Mouse (Mus musculus): ENCODE data around the gene Slc24a3.

The Slc24a3 gene

DNA sequence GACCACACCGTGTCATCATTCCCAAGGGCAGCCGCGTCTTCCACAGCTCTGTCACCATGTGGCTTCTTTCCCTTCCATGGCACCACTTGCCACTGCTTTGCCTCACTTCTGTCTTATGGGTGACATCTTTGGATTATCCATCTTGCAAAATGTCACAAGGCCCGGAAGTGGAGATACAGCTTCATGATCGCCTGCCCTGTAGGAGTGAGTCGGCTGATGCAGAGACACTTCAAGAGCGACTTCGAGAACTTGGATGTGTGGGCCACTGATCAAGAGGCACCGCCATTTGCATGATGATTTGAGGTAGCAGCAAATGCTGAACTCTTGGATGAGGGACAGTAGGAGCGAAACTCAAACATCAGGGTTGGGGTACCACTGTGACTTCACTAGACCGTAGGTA lies 46.0 kb downstream of the Slc24a3 start:
- in situ Hi-C loops (cut with MboI), result no loop called here

DNA sequence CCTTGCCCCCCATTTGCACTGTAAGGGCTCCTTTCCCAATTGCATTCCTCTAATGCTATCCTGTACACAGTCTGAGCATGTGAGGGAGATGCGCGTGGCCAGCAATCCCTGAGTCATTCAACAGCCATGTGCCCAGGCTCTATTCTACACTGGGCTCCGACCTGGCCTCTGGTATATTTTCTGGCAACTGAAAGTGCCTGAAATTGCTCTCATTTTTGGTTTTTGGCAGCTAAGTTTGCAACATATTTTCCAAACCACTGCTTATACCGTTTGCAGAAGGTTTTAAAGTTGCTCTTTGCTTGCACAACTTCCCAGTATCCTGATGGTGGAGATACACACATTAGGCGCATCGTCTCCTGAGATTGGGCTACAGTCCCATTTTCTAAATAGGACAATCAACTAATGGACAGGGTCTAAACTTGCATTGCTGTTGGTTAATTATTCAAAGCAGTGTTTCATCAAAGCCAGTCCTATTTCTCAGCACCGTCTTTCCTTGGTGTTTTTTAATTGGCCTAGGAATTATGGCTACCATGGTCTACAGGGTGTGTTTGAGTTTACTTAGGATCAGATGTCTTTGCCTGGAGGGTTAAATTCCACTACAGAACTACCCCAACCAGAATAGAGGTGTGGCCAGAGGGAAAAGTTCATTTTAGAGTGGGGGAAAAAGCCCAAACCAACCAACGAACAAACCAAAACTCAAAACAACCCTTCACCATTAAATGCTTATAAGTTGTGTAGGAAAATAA lies 46.7 kb downstream of the Slc24a3 start:
- in situ Hi-C loops (cut with MboI), result no loop called here

DNA sequence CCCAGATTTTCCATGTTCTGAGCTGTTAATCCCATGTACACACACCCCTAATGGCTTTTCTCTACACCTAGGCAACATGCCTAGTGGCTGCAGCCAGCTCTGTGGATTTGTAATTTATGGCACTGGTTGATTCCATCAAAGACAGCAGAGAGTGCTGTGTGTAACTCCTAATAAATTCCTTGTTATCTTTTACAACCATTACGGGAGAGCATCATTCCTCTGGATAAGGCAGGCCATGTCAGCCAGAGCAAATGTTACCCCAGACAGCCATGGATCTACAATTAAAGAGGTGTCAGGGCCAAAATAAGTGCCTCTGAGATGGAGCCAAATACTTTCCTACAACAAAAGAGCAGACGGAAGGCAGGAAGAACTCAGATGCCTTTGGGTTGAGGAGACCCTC lies 49.0 kb downstream of the Slc24a3 start:
- in situ Hi-C loops (cut with MboI), result no loop called here

DNA sequence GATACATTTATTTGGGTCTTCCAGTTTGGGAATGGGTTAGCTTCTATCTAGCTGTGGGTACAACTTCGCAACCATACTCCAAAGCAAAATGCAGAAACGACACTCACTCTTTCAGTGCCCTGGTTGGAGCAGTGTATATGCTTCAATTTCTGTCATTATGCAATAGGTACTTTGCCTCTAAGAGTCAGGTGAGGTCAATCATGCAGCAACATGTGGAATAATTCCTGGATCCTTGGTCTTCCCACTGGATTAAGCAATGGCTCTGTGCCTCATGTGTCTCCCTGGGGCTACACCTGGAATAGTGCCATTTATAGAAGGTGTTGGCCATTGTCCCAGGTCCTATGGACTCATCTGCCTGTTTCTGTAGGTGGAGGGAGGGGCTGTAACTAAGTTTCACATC lies 49.9 kb downstream of the Slc24a3 start:
- in situ Hi-C loops (cut with MboI), result no loop called here

DNA sequence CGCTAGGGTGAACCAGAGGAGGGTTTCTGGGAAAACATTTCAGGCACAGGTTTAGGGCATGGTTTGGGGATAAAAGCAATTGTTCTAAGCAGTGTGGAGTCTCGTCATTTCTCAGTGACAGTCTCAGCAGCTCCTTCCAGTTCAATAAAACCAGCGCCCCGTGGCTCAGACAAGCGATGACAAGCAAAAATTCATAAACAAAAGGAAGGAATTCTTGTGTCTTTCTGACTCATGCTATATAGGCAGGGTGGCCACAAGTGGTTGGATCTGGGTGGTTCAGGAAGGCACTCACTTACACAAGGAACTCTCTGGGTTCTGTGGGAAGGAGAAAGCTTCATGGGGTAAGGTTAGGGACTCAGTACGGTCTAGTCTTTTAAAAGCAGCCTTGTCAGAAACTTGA lies 51.7 kb downstream of the Slc24a3 start:
- in situ Hi-C loops (cut with MboI), result no loop called here

DNA sequence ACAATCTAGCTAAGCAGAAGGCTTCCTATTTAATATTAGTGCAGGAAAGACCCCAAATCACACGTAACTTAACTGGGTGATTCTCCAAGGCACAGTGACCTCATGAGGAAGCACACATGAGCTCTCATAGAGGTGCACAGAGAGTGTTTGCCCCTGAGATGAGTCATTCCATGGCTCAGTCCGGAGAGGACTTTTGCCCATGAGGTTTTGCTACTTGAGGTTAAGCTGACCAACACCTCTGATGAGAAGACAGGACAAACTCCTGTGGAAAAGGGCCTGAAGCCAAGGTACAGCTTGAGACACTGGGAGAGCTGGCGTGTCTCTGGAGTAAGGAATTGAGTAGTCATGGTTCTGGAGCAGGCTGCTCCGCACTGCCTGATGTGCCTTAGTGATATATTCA lies 56.1 kb downstream of the Slc24a3 start:
- in situ Hi-C loops (cut with MboI), result no loop called here

DNA sequence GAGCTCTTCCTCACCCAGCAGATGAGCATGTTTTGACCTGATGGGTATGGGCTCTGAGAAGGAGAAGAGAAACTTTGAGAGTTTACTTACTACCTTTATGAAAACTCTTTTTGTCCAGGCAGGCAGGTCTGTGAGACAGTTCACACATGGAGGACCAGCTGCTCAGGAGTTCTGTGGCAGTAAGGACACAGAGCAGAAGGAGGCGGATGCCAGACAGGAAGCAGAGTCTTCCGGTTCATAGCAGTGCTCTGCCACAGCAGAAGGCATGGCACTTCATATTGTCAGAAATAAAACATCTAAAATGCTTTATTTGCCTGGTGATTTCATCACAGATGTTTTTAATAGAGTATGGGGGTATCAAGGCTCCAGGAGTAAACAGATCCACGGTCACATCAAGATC lies 58.1 kb downstream of the Slc24a3 start:
- in situ Hi-C loops (cut with MboI), result no loop called here

DNA sequence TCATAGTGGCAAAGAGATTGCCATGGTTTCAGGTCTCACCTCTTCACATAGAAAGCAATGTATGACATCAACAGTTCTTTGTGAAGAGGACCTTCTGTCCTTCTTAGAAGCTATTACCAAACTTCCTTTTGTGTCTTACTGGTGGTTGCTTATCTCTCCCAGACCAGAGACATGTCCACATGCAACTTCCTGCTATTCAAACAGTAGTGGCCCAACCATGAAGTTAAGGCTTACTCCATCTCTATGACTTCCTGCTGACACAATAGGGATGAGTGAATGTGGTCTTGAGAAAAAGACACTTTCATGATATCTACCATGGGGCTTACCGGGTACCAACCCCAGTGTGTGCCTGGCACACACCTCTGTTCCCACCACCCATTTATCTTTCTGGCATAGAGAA lies 58.5 kb downstream of the Slc24a3 start:
- in situ Hi-C loops (cut with MboI), result no loop called here

DNA sequence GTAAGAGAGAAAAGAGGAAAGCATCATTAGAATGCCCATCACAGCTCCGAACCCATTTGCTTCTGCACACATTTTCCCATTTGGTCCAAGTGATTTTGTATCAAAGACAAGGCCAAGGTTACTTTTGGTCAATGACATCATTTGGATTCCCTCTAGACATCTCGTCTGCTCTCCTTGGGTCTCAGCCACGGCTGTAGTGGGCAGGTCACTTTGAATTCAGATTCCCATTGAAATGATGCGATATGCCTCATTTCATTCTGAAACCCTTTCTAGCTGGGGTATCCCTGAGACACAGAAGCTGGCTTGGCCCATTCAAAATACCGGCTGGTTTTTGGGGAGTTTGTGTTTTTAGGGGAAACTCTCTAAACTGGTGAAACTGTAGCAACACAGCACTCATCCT lies 59.8 kb downstream of the Slc24a3 start:
- in situ Hi-C loops (cut with MboI), result no loop called here

DNA sequence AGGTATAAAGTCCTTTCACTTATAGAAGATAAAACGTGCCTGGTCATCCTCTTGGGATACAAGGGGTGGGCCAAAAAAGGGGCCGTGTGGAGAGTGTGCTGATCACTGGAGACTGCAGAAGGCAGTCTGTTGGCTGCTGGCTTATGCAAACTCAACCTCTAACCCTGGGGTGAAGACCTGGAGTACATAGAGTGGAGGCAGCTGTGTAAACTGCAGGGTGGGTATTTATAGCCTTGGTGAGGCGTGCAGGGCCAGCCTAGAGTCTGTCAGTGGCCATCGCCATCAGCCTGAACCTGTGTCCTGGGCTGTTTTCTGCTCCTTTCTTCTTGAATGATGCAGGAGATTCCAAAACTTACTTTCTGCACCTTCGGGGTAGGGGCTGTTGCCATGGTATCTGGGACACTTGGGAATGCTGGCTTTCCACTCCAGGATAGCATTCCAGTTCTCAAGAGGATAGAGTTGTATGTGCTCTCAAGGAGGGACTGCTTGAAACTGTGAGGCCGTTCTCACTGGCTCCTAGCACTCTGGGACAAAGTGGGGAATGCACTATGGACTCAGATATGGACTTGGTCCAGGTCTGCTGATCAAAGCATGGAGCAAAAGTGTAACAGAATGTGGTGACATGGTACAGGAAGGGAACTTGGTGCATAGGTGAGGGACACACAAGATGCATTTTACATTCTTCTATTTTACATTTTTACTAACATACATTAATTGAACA lies 65.4 kb downstream of the Slc24a3 start:
- in situ Hi-C loops (cut with MboI), result no loop called here

DNA sequence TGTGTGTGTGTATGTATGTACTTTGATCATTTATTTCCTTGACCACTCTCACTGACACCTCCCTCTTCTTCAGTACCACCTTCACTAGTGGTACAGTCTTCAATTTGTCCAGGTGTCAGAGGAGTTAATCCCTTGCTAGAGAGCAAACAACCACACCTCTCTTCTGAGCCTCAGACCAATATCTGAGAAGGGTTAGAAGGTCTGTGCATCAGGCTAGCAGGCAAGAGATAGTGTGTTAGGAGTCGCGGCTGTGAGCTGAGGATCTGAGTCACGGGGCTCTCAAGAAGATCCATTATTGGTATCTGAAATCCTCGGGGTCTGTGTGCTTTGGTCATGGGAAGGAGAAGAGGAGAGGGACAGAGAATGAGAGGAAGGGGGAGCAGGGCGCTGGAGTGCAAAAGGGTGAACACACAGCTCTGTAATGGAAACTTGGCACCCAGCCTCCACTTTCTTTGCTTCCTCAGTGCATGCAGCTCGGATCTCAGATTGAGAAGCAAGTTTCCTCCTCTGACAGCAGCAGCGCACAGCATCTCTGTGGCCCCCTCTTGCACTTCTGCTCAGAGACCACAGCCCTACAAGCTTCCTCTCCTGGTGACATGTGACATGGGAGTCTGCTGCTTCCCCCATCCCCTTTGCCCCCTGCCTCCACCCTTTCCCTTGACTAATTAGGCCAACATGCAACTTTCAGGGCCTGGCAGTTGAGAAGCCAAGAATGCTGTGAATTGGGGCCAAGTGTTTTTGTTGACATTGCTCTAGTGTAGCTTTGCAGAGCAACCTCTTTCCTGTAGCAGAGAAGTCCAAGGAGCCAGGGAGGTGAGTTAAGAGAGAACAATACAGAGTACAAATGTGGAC lies 66.2 kb downstream of the Slc24a3 start:
- in situ Hi-C loops (cut with MboI), result no loop called here

DNA sequence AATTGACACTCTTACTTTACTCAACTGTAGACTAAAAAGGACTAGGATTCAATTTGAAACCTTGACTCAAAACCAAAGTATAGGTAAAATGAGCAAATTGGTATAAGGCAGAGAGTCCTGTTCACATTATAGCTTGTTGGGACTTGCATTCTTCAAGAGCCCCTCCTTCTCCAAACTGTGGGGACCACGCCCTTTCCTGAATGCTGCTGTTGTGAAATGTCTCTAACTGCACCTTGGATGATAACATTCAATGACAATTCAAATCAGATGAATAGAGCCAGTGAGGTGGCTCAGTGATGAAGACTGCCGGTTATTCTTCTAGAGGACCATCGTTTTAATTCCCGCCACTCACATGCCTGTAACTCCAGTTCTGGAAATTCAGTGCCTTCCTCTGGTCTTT lies 78.8 kb downstream of the Slc24a3 start:
- in situ Hi-C loops (cut with MboI), result no loop called here

DNA sequence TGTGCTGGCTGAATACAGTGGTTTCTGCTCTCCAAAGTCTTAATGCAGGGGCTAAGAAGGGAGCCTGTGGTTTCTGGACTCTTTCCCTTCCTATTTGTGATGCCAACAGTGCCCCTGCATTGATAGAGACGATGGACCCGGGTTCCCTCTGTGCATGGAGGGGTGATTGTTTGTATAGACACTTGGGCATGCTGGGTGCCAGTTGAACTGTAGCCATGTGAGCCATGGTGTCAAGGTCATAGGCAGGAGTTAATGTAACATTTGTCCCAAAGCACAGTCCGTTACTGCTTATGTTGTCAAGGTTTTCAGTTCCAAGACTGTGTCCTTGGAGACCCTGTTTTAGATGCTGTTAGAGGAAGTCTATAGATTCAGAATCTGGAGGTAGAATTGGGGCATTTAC lies 80.6 kb downstream of the Slc24a3 start:
- in situ Hi-C loops (cut with MboI), result no loop called here

DNA sequence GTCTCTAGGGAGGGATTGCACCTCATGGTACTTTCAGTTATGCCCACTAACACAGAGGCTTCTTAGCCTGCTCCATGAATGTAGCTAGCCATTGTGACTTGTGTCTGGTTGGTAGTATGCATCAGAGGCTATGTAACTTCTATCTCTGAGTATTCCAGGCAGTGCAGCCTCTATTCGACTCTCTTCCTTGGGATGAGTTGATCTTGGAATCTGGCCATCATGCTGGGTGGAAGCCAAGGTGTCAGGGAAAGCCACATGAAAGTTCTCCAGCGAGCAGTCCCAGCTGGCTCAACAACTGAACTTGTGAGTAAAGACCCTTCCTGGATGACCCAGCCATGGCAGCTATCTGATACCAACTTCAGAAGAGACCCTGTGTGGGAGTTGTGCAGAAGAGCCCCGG lies 89.8 kb downstream of the Slc24a3 start:
- in situ Hi-C loops (cut with MboI), result no loop called here

DNA sequence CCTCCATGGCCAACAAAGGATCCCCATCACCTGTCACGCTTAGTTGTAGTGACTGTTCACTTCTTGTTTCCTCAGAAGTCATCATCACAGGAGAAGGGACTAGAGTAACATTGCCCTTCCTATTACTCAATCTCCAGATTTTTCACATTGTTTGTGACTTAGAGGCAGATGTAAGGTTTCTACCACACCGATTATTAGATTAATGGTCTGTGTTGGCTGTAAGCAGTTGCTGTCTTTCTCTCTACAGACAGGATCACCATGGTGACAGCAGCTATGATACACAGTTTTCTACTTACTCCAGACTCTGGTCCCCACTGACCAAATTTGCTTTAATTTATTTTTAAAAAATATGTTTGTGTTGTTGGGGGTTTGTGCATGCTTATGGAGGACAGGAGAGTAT lies 90.3 kb downstream of the Slc24a3 start:
- in situ Hi-C loops (cut with MboI), result no loop called here

DNA sequence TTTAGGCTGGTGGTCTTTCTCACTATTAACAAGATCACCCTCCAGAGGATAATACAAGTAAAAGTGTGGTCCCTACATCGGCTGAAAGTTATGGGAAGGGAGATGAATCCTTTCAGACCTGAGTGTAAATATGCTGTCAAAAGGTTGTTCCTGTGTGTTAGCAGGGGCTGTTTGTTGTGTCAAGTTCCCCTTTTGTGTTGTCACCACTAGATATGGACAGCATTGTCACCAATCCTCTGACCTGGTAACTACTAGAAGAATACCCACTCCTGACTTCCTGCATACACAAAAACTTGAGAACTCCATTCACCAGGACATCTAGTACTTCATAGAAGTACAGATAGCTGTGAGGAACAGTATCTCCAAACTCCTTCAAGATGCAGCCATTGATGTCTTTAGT lies 93.0 kb downstream of the Slc24a3 start:
- in situ Hi-C loops (cut with MboI), result no loop called here

DNA sequence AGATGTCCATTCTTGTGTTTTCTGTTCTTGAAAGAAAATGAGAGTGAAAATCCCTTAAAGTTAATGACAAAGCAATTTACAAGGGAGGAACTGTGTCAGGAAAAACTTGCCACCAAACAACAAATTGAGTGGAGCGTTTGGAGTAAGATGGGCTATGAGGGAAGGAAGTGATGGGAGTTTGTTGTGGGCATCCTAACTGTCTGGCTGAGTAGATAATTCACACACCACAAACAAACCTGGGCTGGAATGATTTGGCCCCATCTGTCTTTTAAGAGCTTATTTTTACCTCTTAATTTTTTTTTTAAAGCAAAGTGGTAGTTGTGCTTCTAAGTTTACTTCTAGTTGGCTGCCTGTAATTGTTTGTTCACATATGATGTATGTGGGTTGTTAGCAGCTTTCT lies 94.6 kb downstream of the Slc24a3 start:
- in situ Hi-C loops (cut with MboI), result no loop called here

DNA sequence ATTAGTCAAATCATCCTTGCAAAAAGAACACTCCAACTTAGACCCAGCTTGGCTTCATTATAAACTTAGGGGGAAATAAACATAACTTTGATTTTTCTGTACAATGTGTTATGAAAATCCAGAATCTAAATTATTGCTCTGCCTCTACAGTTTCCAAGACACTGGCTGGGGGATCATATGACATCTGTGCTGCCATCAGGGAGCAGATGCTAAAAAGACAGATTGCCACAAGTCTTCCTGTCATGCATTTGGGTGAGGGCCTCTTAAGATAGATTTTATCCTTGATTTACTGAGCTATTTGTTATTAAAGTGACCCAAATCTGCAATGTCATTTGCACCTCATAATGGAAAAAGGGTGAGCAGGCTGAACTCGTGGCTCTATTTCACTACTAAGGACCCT lies 99.2 kb downstream of the Slc24a3 start:
- in situ Hi-C loops (cut with MboI), result no loop called here

DNA sequence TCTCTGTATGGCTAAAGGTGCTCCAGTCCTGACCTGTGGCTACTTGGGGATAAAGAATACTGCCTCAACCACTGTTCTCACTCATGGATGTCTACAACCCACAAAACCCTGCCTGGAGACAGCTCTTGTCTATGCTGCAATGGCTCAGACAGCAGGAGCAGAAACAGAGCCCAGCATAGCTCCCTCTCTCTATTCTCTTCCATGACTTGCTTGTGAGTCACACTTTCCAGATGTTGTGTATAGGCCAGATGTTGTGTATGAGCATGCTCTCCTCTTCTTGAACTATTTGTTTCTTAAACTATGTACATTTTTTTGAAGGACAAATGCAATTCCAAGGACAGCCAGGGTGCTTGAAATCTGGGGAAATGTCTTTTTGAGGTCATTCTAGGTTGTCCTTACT lies 101.4 kb downstream of the Slc24a3 start:
- in situ Hi-C loops (cut with MboI), result no loop called here

DNA sequence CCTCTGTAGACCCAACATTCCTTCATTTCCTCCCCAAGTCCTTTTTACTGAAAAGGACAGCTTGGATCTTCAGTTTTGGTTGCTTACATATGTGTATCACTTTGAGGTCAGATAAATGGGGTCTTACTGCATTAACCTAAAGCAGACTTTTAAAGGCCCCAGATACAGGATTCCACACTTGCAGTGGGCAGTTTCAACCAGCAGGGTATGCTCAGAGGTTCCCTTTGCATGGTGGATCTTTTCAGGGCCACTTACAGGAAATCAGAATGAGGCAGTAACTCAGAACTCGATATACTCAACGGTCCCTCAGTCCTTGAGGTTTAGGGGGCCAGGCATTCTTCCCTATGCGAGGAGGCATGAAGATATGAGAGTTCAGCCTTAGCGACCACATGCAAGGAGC lies 101.9 kb downstream of the Slc24a3 start:
- in situ Hi-C loops (cut with MboI), result no loop called here

DNA sequence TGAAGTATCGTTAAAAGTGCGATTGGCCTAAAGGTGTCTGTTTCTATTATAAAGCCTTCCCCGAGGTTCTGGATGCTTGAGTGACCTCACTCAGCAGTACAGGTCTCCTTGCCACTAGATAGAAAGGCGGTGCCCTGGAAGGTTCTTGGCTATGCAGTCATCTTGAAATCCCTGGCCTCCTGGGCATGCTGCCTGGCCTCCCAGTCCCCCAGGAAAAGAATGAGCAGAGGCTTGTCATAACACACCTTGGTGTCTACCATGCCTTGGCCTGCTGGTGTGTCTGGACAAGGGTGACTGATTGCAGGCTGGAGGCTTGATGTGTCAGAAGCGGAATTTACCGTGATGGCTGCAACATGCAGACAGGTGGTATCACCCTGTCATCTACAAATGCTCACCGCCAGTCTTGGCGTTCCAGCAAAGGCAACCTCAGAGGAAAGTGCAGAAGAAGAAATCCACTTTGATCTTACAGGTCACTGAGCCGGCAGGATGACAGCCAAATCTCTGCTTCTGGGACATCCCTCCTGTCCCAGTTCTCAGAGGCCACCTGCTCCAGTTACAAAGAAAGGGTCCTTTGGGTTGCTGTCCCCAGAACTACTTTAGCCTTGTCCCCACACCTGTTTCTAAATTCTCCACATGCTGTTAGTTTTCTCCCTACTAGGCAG lies 106.6 kb downstream of the Slc24a3 start:
- in situ Hi-C loops (cut with MboI), result no loop called here

DNA sequence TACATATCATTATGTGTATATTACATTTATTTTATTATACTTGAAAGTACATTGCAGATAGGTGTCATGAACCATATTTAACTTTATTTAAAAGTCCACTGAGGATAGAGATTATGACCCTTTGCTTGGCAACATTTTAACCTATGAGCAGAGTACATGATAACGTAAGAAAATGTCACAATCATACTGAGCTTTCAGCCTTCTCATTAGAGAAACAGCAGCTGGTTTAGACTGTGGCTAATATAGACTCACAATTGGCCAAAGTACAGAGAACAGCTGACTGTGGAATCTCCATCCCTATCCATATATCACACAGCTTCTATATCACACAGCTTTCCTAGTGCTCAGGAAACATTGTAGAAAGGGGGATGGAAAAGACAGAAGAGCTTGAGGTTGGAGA lies 111.8 kb downstream of the Slc24a3 start:
- in situ Hi-C loops (cut with MboI), result no loop called here

All from mature B cell (primary cell).